Mouse (Mus musculus): ENCODE measurements around the gene Cbl.

DNA sequence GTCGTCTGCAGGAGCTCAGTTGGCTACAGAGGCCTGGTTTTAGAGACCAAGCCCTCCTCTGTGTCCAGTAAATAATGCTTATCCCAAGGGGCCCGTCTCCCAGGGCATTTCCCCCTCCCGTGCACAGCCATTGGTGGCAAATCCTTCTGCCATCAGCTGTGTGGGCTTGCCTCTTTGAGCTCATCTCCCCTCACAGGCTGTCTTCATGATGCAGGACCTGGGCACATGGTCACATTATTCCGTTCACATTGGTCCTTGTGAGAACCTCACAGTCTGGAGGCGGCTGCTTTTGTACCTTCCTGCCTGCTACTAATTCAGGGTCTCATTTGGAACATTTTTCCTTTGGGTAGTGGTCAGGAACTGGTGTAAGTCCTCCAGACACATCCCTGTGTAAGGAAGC, 91.9 kb downstream of the Cbl start:
- no peak for TF ChIP-seq POLR2A (IDR thresholded peaks at IDR 0.05; ENCODE audit: low read depth, low read length)
- TF ChIP-seq CTCF (conservative IDR thresholded peaks at IDR 0.05; ENCODE audit: insufficient read depth, insufficient read length, low read depth, low read length): no peak
